Mouse (Mus musculus): ENCODE data around the gene Srpk1.

The Srpk1 gene

DNA sequence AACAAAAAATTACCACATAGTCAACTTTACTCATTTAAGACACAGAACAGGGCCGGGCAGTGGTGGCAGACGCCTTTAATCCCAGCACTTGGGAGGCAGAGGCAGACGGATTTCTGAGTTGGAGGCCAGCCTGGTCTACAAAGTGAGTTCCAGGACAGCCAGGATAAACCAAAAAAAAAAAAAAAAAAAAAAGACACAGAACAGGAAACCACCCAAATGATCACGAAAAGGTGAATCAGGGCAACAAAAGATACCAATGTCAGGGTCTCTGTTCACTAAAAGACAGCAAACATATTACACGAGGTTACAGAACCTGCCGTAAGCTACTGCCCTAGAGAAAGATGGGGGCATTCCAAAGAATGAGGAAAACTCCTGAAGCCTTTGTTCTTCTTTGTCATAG, 9.4 kb downstream of the Srpk1 start:
- DNase-seq (ENCODE audit: low spot score) = no peak

DNA sequence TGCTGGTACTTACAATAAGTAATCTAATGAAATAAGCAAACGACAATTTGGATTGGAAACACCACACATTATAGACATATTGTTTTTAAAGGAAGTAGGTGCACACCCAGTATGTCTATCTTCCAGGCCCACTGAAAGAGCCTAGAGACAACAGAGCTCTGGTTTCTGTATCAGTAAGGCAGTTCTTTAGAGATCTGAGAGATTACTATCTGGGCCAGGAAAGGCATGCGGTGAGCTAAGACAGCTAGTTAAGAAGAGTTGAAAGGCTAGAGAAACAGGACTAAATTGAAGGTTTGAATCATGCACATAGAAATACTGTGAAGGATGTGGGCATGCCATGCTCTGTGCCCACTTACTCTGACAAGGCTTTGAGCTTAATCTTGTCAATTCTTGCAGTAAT, 9.9 kb downstream of the Srpk1 start:
- DNase-seq (ENCODE audit: low spot score) = no peak

DNA sequence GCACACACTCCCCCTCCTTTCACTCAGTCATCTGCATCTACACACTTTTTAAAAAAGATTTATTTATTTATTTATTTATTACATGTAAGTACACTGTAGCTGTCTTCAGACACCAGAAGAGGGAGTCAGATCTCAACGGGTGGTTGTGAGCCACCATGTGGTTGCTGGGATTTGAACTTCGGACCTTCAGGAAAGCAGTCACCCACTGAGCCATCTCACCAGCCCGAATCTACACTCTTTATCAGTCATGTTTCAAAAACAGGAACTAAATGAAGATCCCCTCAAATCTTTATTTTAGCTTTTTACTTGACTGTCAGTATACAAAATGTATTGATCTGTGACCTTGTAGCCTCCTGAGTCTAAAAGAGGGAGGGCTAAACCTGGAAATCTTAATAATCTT, 13.0 kb downstream of the Srpk1 start:
- DNase-seq (ENCODE audit: low spot score) = no peak

DNA sequence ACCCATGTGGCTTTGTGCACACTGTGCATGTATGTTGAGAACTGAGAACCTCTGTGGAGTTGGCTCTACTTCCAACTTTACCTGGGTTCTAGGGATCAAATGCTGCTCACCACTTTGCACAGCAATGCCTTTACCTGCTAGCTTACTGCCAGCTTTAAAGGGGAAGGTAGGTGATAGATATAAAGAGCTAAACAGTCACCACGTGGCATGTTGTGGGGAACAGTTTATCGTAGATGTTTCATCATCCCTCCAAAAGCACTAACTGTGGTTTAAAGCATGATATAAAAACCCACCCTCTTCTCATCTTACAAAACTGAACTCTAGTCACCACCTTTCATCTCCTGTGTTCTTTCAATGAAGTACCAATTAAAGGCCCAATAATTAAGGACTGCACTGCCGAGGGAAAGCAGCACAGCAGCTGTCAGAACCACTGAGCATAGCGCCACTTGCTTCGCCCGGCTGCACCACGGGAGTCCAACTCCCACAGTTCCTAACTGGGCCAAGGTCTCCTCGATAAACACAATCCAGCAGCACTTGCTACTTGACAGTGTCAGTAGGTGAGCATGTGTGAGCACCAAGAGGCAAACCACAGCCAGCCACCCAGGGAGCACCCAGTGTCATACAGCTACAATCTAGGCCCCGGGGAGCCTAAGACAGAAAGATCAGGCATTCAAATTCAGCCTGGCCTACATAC, 20.8 kb downstream of the Srpk1 start:
- DNase-seq (ENCODE audit: low spot score) = peak; percentile 27

DNA sequence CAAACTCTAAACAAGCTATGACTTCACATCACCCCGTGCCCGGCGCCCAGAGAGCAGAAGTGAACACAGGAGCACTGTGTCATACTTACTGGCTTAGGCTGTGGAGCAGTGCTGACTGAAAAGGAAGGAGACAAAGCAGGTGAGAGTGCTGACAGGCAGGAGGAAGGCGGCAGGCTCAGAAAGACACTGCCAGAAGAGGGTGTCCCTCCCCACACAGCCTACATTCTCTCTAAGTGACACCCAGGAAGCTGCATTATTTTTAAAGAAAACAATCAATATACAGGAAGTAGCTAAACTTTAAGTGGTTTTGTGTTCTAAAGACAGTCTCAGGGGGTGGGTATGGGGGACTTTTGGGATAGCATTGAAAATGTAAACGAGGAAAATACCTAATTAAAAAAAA, 21.7 kb downstream of the Srpk1 start:
- DNase-seq (ENCODE audit: low spot score) = no peak

DNA sequence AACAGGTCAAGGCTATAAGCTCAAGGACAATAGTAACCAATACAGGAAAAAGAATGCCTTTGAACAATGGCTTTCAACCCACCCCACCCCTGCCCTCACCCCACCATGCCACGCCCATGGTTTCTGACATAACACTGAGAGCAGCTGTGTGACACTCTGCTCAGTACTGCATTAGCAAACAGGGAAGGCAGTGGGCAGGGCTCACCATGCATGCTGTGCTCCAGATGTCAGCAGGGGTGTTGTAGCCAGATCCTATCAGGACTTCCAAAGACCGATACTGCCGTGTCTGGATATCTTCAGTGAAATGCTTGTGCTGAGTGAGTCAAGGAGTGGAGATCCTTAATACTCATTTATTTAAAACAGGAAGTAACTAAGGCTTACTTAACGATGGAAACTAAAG, 28.5 kb downstream of the Srpk1 start:
- no peak for DNase-seq (ENCODE audit: low spot score)

DNA sequence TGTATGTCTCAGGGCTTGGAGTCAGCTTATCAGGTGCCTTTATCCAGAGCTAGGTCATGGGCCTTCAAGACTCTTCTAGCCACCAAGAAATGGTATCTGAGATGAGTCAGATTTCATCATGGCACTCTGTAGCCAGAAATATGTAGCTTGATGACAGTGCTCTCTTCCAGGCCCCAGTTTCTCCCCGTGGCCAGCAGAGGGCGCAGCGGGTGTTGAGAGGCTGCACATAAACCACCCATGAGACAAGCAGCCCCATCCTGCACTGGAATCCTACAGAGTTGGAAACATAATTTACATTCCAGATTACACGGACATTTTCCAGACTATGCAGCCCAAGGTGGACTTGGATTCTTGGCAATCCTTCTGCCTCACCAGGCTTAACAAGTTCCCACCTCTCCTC, 29.5 kb downstream of the Srpk1 start:
- peak; percentile 45 for DNase-seq (ENCODE audit: low spot score)

DNA sequence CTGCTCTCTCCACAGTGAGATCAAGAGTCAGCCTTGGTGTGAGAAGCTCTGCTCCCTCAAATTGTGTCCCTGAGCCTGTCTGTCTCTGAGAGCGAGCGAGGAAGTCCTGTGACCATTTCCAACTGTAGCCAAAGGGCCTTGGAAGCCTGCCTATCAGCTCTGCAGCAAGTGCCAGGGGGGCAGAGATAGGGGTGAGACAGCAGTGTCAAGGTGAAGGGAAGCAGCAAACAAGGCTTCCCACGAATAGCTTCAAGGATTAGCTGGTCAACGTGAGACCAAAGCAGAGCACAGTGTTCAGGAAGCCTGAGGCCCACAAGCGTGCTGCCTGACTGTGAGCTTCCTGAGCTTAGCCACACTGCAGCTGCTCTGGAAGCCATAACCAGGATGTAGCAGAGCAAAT, 31.0 kb downstream of the Srpk1 start:
- DNase-seq (ENCODE audit: low spot score) = peak; percentile 82

DNA sequence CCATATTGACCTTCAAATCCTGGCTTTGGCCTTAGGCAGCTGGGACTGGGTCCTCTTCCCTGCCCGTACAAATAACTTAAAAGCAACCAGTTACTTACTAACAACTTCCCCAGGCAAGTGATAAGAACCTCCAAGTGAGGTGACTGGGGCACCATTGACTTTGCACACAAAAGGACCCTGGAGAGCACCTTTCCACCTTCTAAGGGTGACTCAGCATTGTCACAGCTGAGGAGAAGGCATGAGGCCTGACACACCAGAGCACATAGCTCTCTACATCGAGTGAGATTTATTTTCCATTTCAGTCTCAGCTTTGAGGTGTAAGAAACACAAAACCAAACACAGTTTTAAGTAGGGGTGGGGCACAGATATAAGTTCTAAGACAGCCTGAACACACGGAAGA, 31.9 kb downstream of the Srpk1 start:
- DNase-seq (ENCODE audit: low spot score) = no peak

DNA sequence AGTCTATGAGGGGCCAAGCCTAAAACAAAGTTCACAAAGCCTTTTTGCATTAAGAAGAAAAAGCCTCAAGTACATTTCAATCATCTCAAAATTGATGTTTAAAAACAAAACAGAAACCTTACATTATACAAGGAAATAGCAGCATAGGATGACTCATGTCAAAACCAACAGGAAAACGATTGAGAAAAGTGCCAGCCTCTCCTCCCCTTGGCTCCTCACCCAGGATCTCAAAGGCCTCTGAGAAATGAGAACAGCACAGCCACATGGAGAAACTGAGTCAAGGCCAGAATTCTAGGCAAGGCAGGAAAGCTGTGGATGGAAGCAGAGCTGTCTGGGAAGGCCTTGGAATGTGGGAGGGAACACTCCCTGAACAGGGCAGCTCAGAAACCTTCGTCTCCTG, 33.9 kb downstream of the Srpk1 start:
- DNase-seq (ENCODE audit: low spot score) = no peak

DNA sequence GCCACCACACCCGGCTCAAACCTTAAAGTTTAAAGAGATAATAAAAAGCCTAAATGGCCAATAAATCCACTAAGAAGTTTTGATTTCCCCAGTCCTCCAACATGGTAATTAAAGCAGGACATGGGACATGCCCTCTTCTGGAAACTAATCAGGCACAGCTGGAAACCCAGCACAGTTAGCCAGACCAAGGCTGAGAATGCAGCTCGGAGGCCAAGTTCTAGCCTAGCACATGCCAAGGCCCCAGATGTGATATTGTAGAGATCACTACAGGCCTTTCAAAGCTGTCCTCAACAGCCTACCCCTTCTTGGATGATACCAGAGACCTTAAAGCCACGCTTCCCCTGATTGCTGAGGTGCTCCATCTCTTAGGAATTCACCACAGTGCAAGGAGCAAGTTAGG, 36.0 kb downstream of the Srpk1 start:
- no peak for DNase-seq (ENCODE audit: low spot score)

DNA sequence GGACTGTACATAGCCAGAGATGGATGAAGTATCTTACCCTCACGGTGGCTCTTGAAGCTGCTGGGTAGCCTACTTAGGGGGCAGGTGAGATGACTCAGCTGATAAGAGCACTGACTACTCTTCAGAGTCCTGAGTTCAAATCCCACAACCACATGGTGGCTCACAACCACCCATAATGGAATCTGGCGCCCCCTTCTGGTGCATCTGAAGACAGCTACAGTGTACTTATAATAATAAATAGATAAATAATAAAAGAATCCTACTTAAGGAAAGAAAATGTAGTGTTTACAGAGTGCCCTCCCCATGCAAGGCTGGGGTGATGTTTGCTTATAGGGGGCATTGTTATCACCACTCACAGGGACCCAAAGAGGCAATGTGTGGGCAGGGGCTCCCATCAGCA, 41.5 kb downstream of the Srpk1 start:
- no peak for DNase-seq (ENCODE audit: low spot score)

DNA sequence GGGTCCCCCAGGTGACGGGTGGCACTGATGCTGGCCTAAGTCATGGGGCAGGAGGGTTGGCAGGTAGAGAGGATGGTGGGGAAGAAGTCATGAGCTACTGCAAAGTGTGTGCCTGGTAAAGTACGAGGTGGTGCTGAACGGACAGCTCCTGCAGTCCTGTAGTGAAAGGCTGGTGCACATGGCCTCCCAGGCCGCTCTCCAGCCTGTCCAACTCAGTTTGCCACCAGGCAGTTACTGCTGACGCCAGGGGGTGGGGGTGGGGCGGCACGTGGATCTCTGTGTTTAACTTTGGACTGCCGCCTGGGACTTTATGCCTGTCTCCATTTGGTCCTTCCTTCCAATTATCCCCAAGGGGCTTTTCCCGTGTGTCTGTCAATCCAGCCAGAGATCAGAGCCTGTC, 42.1 kb downstream of the Srpk1 start:
- peak; percentile 36 for DNase-seq (ENCODE audit: low spot score)

DNA sequence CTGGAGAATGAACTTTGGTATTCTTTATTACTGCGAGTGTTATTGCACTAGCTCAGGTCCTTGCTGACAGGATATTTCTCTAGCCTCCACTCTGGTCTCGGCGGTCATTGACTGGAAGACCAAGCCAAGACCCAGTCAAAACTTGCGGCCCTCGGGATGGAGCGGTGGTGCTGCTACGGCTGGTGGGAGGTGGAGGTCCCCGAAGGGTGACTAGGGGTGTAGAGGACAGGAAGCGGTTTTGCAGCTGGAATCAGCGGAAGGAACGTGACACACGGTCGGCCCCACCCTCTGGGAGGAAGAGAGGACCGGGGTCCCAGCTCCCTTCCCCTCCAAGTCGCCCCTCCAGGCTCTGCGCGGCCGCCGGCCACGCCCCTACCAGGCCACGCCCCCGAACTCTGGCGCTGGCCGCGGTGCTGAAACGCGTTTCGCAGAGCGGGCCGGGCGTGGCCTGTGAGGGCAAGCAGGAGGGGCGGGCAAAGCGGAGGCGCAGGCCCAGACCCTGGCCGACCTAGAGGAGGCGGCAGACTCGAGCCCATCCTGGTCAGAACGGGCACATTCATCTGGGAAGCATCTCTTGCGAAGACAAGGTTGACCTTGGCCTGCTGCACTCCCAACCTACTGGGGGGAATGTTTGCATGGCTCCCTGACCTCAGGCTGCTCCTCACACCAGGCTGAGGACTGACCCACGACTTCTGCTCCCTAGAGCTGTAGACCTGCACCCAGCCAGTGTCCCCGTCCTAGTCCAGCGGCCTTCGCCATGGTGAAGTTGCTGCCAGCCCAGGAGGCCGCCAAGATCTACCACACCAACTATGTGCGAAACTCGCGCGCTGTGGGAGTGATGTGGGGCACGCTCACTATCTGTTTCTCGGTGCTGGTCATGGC, 47.0 kb downstream of the Srpk1 start, which contains the start of gene Lhfpl5:
Lhfpl5 (plus strand) TSS at position 398 of the 882 bp plus-strand sequence.
- DNase-seq (ENCODE audit: low spot score) = no peak

DNA sequence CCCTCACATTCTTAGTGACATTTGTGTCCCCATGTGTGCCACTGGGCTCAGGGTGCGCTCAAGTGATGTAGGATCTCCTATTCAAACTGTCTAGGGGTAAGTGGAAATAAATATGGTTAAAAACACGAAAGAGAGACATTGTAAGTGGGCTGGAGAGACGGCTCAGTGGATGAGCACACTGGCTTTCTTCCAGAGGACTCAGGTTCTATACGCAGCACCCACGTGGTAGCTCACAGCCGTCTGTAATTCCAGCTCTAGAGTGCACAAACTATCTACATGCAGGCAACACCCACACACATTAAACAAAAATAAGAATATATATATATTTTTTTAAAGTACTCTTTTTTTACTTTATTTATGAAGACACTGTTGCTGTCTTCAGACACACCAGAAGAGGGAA, 49.6 kb downstream of the Srpk1 start:
- no peak for DNase-seq (ENCODE audit: low spot score)

DNA sequence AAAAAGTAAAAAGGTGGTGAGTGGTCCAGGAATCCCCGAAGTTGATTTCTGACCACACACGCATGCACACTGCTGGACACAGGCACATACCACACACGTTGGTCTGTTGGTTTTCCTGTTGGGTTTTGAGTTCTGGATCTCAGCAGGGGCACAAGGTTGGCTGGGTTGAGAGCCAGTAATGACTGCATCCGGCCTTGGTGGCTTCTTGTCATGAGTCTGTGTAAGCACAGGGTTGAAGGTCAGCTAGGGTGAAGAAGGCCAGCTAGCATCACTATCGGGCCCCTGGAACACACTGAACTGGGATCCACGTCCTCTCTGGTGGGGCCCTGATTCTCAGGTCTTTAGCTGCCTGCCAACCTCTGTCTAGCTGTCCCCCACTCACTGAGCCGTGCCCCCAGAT, 50.0 kb downstream of the Srpk1 start:
- DNase-seq (ENCODE audit: low spot score) = no peak

DNA sequence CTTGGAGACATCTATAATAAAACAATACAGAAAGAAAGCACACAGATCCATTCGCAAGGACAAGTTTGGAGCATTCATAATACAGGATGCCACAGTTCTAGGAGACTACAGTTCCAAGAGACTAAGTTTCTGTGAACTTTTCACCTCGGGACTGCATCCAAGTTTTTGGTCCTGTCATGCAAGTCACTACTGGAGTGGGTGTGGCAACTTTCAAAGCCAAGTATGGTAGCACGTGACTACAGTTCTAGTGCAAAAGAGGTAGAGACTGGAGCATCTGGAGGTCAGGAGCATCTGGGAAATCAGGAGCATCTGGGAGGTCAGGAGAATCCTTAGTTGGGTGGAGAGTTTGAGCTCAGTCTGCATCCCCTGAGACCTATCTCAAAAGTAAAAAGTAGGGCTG, 50.6 kb downstream of the Srpk1 start:
- no peak for DNase-seq (ENCODE audit: low spot score)

DNA sequence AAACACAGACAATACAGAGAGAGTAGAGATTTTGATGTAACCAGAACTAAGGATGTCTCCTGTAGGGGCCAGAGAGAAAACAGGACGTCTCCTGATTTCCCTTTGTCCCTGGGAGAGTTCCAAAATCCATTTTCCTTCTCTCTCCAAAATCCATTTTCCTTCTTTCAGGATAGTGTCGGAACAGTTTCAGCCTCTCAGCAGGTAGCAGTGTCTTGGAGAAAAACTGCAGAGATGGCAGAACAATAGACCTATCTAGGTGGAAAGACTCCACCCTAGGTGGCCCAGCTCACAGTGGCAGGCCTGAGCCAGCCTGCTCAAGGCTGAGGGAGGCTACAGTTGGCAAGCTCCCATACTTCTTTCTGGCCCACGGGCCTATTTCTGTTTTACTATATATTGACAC, 55.0 kb downstream of the Srpk1 start:
- no peak for DNase-seq (ENCODE audit: low spot score)

DNA sequence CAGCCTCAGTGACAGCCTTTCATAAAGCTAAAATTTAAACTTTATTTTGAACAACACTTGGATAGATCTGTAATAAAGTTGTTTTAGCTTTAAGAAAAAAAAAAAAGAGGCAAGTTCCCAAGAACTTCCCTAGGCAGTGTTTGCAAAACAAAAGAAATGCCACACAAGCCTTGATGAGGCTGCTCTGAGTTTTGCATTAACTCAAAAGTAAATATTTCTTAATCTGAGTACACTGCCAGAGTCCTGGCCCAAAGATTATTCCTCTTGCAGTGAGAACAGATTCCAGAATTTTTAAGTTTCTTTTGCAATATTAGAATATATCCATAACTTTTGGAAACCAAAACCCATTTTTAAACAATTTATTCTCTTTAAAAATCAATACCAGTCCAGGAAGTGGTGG, 57.3 kb downstream of the Srpk1 start:
- no peak for DNase-seq (ENCODE audit: low spot score)

DNA sequence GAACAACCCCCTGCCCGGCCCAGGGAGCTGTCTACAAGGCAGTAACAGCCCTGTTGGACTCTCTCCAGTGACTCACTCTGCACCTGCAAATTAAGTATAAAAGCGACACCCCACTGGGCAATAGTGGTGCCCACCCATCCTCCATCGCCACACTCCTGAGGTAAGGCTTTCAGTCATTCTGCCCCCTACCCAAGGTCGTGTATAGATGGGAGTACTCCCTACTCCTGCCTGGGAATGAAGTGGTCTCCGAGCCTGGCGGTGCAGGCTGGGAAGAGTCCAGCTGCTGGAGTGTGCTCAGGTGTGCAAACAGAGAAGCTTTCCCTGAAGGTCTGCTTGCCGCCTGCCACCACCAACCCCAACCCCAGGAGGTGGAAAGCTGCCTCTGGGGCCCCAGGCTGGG, 60.9 kb downstream of the Srpk1 start:
- DNase-seq (ENCODE audit: low spot score) = no peak

DNA sequence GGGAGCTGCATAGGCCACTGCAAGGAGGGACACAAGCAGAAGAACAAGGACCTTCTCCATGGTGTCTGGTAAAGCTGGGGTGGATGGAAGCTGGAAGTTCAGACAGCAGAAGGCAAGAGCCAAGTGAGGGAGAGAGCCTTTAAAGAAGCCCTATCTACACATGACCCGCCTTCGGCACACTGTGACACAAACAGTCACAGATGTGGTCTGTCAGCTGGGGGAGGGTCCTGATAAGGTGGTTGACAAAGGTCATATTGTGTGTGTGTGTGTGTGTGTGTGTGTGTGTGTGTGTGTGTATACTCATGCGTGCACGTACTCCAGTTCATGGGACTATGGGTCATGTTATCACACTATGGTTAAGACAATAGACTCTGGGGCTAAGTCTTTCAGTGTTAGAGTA, 61.9 kb downstream of the Srpk1 start, which contains the start of gene Clps:
Clps (minus strand) TSS at position 169 of the 400 bp plus-strand sequence.
- DNase-seq (ENCODE audit: low spot score) = no peak

DNA sequence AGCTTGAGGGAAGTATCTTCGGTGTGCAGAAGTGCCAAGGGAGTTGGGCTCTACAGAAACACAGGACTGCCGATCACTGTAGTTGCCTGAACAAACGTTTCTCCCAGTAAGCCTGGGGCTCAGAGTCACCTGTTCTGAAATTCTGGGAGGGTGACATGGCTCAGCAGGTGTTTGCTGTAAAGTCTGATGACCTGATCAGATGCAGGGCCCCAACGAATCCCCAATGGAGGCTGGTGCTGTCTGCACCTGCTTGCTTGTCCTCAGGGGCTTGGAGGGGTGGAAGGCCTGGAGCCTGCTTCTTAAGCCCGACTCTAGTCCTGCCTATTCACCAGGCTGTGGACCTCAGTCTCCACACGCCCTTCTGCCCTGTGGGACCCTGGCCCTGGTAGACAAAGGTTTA, 64.7 kb downstream of the Srpk1 start:
- DNase-seq (ENCODE audit: low spot score) = no peak

DNA sequence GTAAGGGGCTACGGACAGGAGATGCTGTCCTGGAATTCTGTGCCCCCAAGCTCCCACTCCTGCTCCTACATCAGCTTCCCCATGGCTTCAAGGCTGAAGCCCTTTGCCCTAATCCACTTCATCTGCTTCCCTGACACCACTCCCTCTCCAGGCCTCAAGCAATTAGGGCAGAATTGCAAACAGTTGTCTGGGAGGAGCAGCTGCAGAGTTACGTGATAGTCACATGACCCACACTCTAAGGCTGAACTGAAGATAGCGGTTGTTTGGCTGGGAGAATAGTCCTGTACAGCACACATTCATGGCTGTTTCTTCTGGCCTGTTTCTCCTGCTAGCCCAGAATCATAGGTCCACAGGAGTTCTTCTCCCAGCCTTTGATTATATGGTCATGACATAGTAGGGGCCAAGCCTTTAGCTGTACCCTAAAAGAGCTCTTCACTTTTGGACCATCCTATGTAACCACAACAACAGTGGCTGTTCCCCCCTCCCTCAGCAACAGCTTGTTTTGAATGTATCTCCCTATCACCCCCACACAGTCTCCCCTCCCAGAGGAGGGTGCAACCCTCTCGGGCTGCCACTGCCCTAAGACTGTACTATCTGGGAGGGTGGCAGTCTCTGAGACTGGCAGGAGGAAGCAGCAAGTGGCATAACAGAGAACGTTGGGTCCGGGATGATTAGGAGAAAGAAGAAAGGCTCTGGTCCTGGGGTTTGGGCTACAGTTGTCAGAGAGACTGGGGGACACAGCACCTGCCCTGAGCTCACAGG, 65.7 kb downstream of the Srpk1 start:
- DNase-seq (ENCODE audit: low spot score) = no peak

Data from ovary, adult 18-20 months (tissue).